Mouse (Mus musculus): ENCODE measurements around the gene Col4a2. TPM values are rescaled to one million over a fixed set of nuclear protein-coding genes. Genes with fewer than 3 reads are reported as not detected.
A peak's percentile ranks its signal among the peaks of the same experiment; 100 is the strongest.
"Not testable (repeated sequence)": the region's sequence is repeated elsewhere in the genome, so short reads cannot be mapped to it uniquely, and the experiment has no call there.

Gene Col4a2
- total RNA-seq, 2 experiments from 2014 or later, result 51.3 to 69.5 TPM

- DNase-seq, result no peak
- Histone ChIP-seq H3K27ac (no peak overlapping the region), H3K4me3 (no peak overlapping the region)
- intact Hi-C loops (cut with DNase I), result no loop called here
- TF ChIP-seq CTCF (IDR thresholded peaks at IDR 0.05), result no peak
These were observed 141.6 kb downstream of the Col4a2 start for GRCm38 (mm10) chr8:11454228-11454627.

GRCm38 (mm10) chr8:11457278-11457677, 144.7 kb downstream of the Col4a2 start:
- peak overlapping the region; percentile 73 for H3K27ac ChIP-seq
- H3K4me3 ChIP-seq, result no peak overlapping the region
- no peak for DNase-seq
- TF ChIP-seq CTCF (IDR thresholded peaks at IDR 0.05), result no peak
- intact Hi-C loops (cut with DNase I), result no loop called here

- no peak overlapping the region for H3K4me3 ChIP-seq
- DNase-seq, result peak; percentile 49
- peak overlapping the region; percentile 73 for H3K27ac ChIP-seq
- no peak for TF ChIP-seq CTCF (IDR thresholded peaks at IDR 0.05)
- intact Hi-C loops (cut with DNase I), result no loop called here
These were observed 145.6 kb downstream of the Col4a2 start for GRCm38 (mm10) chr8:11457981-11458836.

GRCm38 (mm10) chr8:11459016-11459415, 146.4 kb downstream of the Col4a2 start:
- no peak for DNase-seq
- peak overlapping the region; percentile 73 for H3K27ac ChIP-seq

GRCm38 (mm10) chr8:11460934-11461333, 148.3 kb downstream of the Col4a2 start:
- DNase-seq, result peak; percentile 51
- intact Hi-C loops (cut with DNase I), result no loop called here
- no peak overlapping the region for H3K27ac ChIP-seq
- no peak for TF ChIP-seq CTCF (IDR thresholded peaks at IDR 0.05)
- no peak overlapping the region for H3K4me3 ChIP-seq

More at GRCm38 (mm10) chr8:11459016-11459415, 146.4 kb downstream of the Col4a2 start:
- intact Hi-C loops (cut with DNase I), result no loop called here
- no peak overlapping the region for H3K4me3 ChIP-seq
- TF ChIP-seq CTCF (IDR thresholded peaks at IDR 0.05), result no peak

- intact Hi-C loops (cut with DNase I), result no loop called here
- no peak for TF ChIP-seq CTCF (IDR thresholded peaks at IDR 0.05)
- H3K4me3 ChIP-seq, result no peak overlapping the region
- DNase-seq, result peak; percentile 40
- no peak overlapping the region for H3K27ac ChIP-seq
These were observed 149.2 kb downstream of the Col4a2 start for GRCm38 (mm10) chr8:11461847-11462246.

- DNase-seq, result no peak
- TF ChIP-seq CTCF (IDR thresholded peaks at IDR 0.05), result no peak
- no peak overlapping the region for H3K4me3 ChIP-seq
- intact Hi-C loops (cut with DNase I), result no loop called here
- H3K27ac ChIP-seq, result no peak overlapping the region
These were observed 150.0 kb downstream of the Col4a2 start for GRCm38 (mm10) chr8:11462641-11463040.

- H3K27ac ChIP-seq, result no peak overlapping the region; the same call in 1 of the 2 replicates
- no peak for TF ChIP-seq CTCF (IDR thresholded peaks at IDR 0.05)
- DNase-seq, result no peak
- no peak overlapping the region for H3K4me3 ChIP-seq
- intact Hi-C loops (cut with DNase I), result no loop called here
These were observed 150.9 kb downstream of the Col4a2 start for GRCm38 (mm10) chr8:11463541-11463888.

GRCm38 (mm10) chr8:11463889-11464706, 151.5 kb downstream of the Col4a2 start:
- intact Hi-C loops (cut with DNase I), result no loop called here
- H3K27ac ChIP-seq, result no peak overlapping the region; the same call in 1 of the 2 replicates
- H3K4me3 ChIP-seq, result no peak overlapping the region
- no peak for TF ChIP-seq CTCF (IDR thresholded peaks at IDR 0.05)
- DNase-seq, result no peak

GRCm38 (mm10) chr8:11464707-11464964, 152.0 kb downstream of the Col4a2 start:
- Histone ChIP-seq H3K27ac (no peak overlapping the region), H3K4me3 (no peak overlapping the region)
- TF ChIP-seq CTCF (IDR thresholded peaks at IDR 0.05), result no peak
- intact Hi-C loops (cut with DNase I), result no loop called here
- DNase-seq, result no peak

- intact Hi-C loops (cut with DNase I), result no loop called here
- no peak overlapping the region for H3K4me3 ChIP-seq
These were observed 153.0 kb downstream of the Col4a2 start for GRCm38 (mm10) chr8:11465619-11466018.

GRCm38 (mm10) chr8:11466528-11466927, 153.9 kb downstream of the Col4a2 start:
- intact Hi-C loops (cut with DNase I); H3K27ac ChIP-seq; DNase-seq; H3K4me3 ChIP-seq: not testable (repeated sequence)

More at GRCm38 (mm10) chr8:11465619-11466018, 153.0 kb downstream of the Col4a2 start:
- no peak overlapping the region for H3K27ac ChIP-seq
- TF ChIP-seq CTCF (IDR thresholded peaks at IDR 0.05), result no peak
- DNase-seq, result no peak

GRCm38 (mm10) chr8:11469095-11469494, 156.5 kb downstream of the Col4a2 start:
- TF ChIP-seq CTCF (IDR thresholded peaks at IDR 0.05), result peak; percentile 60
- intact Hi-C loops (cut with DNase I), result no loop called here
- Histone ChIP-seq H3K4me3 (no peak overlapping the region), H3K27ac (no peak overlapping the region)
- DNase-seq, result peak; percentile 45

All from gastrocnemius, adult 2 months (tissue).